Mouse (Mus musculus): ENCODE data around the gene Klra1. TPM values are rescaled to one million over a fixed set of nuclear protein-coding genes. Genes with fewer than 3 reads are reported as not detected.

Klra1 gene
- polyA plus RNA-seq, 1 experiment, result not detected

DNA sequence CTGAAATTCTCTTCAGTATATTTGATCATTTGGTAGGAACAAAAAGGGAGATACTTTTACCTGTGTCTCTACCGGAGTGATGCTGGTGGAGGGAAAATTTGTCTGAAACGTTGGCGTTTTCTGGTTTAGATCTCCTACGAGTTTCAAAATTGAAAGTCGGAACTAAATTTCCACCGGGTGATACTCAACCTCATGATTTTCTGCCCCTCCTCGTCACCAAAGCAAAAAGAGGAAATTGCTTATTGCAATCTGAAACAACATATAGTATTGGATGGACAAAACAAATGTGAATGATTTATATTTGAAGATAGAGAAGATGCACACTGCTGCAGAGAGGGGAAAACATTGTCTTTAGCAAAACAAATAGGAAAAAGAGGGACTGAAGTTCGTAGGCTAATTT lies 49.3 kb downstream of the Klra1 start, which contains the start of gene Klra3:
Klra3 (minus strand) TSS at position 164 of the 400 bp plus-strand sequence.
- H3K36me3 ChIP-seq (ENCODE audit: control insufficient read depth, insufficient read depth, low read length), result no peaks in the 10 kb centered on the region
- no peak within 1 kb of the TSS for H3K4me3 ChIP-seq (ENCODE audit: insufficient read depth, low read depth, low read length)
- H3K27me3 ChIP-seq (replicated peaks; ENCODE audit: control insufficient read depth, insufficient read depth, low read length), result no peaks in the 10 kb centered on the region
- H3K4me1 ChIP-seq (ENCODE audit: control insufficient read depth, insufficient read depth, low read length), result no peaks in the 10 kb centered on the region
- DNase-seq, result no peak
- WGBS, result 83% methylated on average over 8 of the region's 8 CpGs
- H3K27ac ChIP-seq (ENCODE audit: insufficient read depth, low read depth, low read length), result no peak within 1 kb of the TSS
- TF ChIP-seq CTCF (conservative IDR thresholded peaks at IDR 0.05; ENCODE audit: insufficient read depth, insufficient read length, low read depth, low read length), result no peak
- TF ChIP-seq POLR2A (IDR thresholded peaks at IDR 0.05; ENCODE audit: low read depth, low read length), result no peak

Other genes starting within 250 kb of the Klra1 start
- gene Klra9, start 193.8 kb downstream of the Klra1 start, polyA plus RNA-seq (2012; rRNA removed), result 0.13 TPM in 1 of 2 replicates, not detected in the other
- 0.14 TPM in 1 of 2 replicates, not detected in the other for gene Klra7, start 153.6 kb downstream of the Klra1 start, polyA plus RNA-seq (2012; rRNA removed)
- gene Klra10, start 104.9 kb downstream of the Klra1 start, polyA plus RNA-seq (2012; rRNA removed), result not detected in 2 replicates
- not detected in 2 replicates for gene Klra3, start 49.3 kb downstream of the Klra1 start, polyA plus RNA-seq (2012; rRNA removed)